Mouse (Mus musculus): Measurements from ENCODE around the gene Kif21a.

The Kif21a gene

GRCm38 (mm10) chr15:90938469-90938868 lies 111.3 kb downstream of the Kif21a start:
- no peak for DNase-seq (ENCODE audit: low read depth, low spot score)

- DNase-seq (ENCODE audit: low read depth, low spot score) = no peak
Observed at GRCm38 (mm10) chr15:90935579-90935978, 114.2 kb downstream of the Kif21a start.

DNA sequence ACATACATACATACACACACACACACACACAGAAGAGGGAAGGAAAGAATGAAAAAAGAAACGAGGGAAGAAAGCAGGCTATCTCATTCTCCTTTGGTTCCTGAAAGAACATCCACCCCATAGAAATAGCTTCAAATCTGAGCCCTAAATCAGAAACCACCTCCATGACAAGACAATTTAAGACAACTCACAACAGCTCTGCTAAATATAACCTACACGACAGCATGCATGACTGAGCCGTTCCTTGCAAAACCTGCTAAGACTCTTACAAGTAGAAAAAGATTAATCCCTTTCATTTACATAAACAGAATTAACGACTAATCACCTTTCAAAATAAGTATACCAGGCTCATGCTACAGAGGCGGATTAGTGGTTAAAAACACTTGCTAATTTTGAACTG lies 118.3 kb downstream of the Kif21a start:
- DNase-seq (ENCODE audit: low read depth, low spot score) = no peak

DNA sequence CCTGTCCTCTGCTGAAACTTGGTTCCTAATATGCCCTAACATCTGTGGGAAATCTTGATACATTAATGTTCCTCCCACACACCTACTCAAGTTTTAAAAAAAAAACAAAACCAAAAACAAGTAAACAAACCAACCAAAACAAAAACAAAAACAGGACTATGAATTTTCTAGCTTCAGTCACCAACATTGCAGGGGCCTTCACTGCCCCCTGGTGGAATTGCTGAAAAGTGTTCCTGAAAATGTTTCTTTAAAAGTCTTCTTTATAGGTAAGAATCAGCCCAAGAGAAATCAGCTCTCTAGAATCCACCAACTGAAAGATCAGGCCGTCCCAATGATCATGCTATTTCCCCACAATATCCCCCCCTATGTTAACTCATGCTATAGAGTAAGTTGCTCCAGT lies 120.7 kb downstream of the Kif21a start:
- DNase-seq (ENCODE audit: low read depth, low spot score) = peak; percentile 15

- DNase-seq (ENCODE audit: low read depth, low spot score) = no peak
Observed at GRCm38 (mm10) chr15:90896480-90896879, 153.3 kb downstream of the Kif21a start.

- no peak for DNase-seq (ENCODE audit: low read depth, low spot score)
Observed at GRCm38 (mm10) chr15:90887466-90887865, 162.3 kb downstream of the Kif21a start.

Measured in R1 (cell line).